Mouse (Mus musculus) C2C12 (cell line): Measurements from ENCODE around the gene Senp1. TPM values are rescaled to one million over a fixed set of nuclear protein-coding genes. Genes with fewer than 3 reads are reported as not detected.

Source experiments
- H3K27me3 ChIP-seq: one replicate; pipeline ENCODE4 v1.6.1; 2011; ENCODE audit not compliant: control insufficient read depth, insufficient read depth, insufficient read length
- H3K36me3 ChIP-seq: one replicate; pipeline ENCODE4 v1.6.1; 2011; ENCODE audit not compliant: control insufficient read depth, insufficient read depth
- H3K4me3 ChIP-seq: one replicate; pipeline ENCODE4 v1.5.1; 2011; ENCODE audit warnings: mild to moderate bottlenecking, control low read depth; ENCODE audit not compliant: poor library complexity, insufficient read depth, severe bottlenecking
- H3K79me2 ChIP-seq: one replicate; pipeline ENCODE4 v1.6.1; 2011; ENCODE audit not compliant: control insufficient read depth, insufficient read depth
- H3K79me3 ChIP-seq: one replicate; pipeline ENCODE4 v1.6.1; 2011; ENCODE audit warnings: low read depth, control low read depth
- H3ac ChIP-seq: one replicate; pipeline ENCODE3; 2011; ENCODE audit warnings: low read depth; ENCODE audit not compliant: control insufficient read depth, insufficient read length
- CEBPB ChIP-seq: IDR thresholded peaks from one replicate; pipeline ENCODE4 v1.6.1; 2011; ENCODE audit warnings: low read depth, mild to moderate bottlenecking, control low read depth, moderate library complexity
- CTCF ChIP-seq: IDR thresholded peaks from one replicate; pipeline ENCODE4 v1.5.1; 2011; ENCODE audit not compliant: control insufficient read depth, insufficient read depth, insufficient read length
- FOSL1 ChIP-seq: IDR thresholded peaks from one replicate; pipeline ENCODE4 v1.8.0; 2011; ENCODE audit warnings: mild to moderate bottlenecking, low read length; ENCODE audit not compliant: poor library complexity, insufficient read depth, severe bottlenecking
- MAX ChIP-seq: IDR thresholded peaks from one replicate; pipeline ENCODE4 v1.6.1; 2011; ENCODE audit warnings: mild to moderate bottlenecking, control low read depth
- MYOD1 ChIP-seq: IDR thresholded peaks from one replicate; pipeline ENCODE4 v1.6.1; 2011; ENCODE audit warnings: low read depth; ENCODE audit not compliant: control insufficient read depth, insufficient read length
- MYOG ChIP-seq: IDR thresholded peaks from one replicate; pipeline ENCODE4 v1.6.1; 2011; ENCODE audit not compliant: control insufficient read depth, insufficient read length; ENCODE audit errors: extremely low read depth
- USF1 ChIP-seq: IDR thresholded peaks from one replicate; pipeline ENCODE4 v1.6.1; 2011; ENCODE audit warnings: low read depth, mild to moderate bottlenecking, control low read depth, moderate library complexity
- polyA plus RNA-seq: library from polyadenylated mRNA; unstranded; fragments of >200 nt; fragmentation: generic; extraction: Trizol; gene quantifications from one replicate; pipeline ENCODE4 v1.2.1, GENCODE M21; 2012; ENCODE audit warnings: missing spikeins

Senp1 gene
- polyA plus RNA-seq, 1 experiment, result 21.7 TPM

DNA sequence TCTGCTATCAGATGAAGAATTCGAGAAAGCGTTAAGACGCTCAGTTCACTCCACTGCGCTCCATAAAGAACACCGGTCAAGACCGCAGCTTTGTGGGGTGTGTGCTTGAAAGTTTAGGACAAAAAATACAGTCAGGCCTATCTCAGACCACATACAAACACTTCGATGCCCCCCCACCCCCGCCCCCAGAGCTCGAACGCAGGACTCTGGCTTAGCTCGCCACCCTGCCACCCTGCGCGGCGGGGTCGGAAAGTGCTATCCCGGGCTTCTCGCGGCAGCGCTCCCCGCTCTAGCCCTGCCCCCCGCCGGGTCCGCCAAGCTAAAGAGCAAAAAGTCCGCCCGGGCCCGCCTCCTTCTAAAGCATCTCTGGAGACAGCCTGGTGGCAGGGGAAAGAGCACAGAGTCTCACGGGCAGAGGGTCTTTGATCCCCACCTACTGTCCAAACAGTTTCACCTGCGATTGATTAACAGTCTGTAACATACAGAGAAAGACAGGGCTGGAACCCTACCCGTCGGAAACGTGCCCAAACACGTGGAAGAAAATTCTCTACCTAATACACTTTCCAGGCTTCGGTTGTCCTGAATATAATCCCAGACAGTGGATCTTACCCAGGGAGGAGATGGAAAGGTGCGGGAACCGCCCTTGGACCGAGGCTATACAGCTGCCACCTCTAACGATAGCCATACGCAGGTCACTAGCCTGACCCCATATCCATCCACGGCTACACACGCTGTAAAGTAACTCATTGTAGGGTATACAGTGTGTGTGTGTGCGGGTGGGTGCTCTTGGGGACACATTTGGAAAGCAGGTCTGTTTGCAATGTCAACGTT is 90.3 kb downstream of the Senp1 start:
- Histone ChIP-seq H3ac (no peak overlapping the region), H3K4me3 (no peak overlapping the region), H3K36me3 (no peaks in the 10 kb centered on the region), H3K79me3 (no peaks in the 10 kb centered on the region), H3K27me3 (peaks cover 94% of the 10 kb centered on the region), H3K79me2 (no peaks in the 10 kb centered on the region)
- TF ChIP-seq CTCF, result no peak
- TF ChIP-seq MYOG, result no peak
- TF ChIP-seq MAX, result no peak

DNA sequence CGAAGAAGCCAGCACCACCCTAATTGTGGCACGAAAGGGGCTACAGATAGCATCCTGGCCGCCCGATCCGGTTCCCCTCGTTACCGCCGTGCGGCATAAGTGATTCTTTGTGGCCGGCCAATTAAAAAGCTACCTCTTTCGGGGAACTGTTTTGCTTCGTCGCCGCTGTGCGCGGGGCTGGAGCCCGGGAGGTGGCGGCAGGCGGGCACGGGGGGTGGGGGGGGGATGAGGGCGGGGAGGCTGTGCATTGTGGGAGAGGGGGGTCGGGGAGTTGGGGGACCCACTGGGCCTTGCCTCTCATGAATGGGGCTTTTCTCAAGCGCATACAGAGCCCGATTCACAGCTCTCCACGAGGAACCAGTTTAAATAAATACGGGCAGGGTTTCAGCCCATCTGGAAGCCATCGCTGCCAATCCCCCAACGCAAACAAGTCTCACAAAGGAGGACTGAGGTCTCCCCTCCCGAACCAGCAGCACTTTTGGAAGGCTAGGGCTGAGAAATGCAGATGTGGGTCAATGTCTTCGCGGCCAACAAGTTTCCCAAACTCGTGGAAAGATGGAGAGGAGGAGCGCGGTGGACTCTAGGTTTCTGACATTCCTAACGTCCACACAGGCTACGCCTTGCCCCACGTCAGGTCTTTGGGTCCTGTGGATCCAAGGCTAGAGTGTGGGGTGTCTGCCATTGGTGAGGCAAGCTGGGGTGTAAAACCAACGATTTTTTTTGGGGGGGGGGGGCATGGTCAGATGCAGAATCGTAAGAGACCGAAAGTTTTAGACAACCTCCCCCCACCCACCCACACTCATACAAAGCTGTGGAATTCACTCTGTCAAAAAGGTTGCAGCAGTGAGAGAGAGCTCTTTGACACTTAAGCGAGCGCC is 91.2 kb downstream of the Senp1 start:
- Histone ChIP-seq H3K79me3 (no peaks in the 10 kb centered on the region), H3K79me2 (no peaks in the 10 kb centered on the region), H3K27me3 (peaks cover 94% of the 10 kb centered on the region), H3K36me3 (no peaks in the 10 kb centered on the region), H3ac (no peak overlapping the region), H3K4me3 (no peak overlapping the region)
- no peak for TF ChIP-seq MYOD1
- TF ChIP-seq USF1, result no peak
- no peak for TF ChIP-seq MAX
- TF ChIP-seq CTCF, result no peak
- no peak for TF ChIP-seq FOSL1

DNA sequence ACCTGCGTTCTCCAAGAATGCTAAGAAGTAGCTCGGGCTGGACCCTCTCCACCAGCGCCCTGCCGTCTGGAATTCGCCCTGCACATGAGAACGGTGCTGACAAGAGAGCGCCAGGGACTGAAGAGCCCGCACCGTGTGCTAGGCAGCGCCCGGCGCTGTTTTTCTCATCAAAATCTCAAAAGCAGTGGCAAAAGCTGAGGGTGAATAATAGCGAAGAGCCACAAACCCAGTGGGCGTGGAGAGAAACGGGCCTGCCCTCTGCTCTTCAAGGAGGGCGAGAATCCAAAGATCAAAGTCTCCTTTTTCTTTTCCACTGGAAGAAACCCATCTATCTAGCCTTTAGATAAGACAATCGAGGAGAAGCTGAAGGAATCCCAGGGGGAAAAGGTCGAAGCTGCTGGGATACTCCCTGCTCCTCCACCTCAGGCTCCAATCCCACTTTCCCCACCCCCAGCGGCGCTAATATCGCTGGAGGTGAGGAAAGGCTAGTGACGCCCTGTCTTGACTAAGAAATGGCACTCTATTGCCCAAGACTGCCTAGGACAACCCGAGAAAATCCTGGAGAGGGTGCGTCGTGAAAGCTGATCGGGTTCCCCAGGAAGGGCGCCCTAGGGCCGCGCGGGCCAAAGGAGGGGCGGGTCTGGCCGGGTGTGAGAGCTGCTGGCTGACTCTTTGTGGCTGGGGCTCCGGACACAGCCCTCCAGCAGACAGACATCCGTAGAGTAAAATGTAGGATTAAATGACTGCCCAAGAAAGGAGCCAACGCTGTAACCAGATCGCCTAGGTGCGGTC is 92.0 kb downstream of the Senp1 start:
- no peaks in the 10 kb centered on the region for H3K79me2 ChIP-seq
- H3ac ChIP-seq, result peak overlapping the region; percentile 25
- H3K36me3 ChIP-seq, result no peaks in the 10 kb centered on the region
- no peak for TF ChIP-seq USF1
- no peak for TF ChIP-seq CEBPB
- no peak for TF ChIP-seq MAX
- TF ChIP-seq MYOG, result no peak
- TF ChIP-seq MYOD1, result no peak
- TF ChIP-seq FOSL1, result no peak
- TF ChIP-seq CTCF, result no peak
- H3K4me3 ChIP-seq, result no peak overlapping the region
- H3K27me3 ChIP-seq, result peaks cover 94% of the 10 kb centered on the region
- H3K79me3 ChIP-seq, result no peaks in the 10 kb centered on the region

DNA sequence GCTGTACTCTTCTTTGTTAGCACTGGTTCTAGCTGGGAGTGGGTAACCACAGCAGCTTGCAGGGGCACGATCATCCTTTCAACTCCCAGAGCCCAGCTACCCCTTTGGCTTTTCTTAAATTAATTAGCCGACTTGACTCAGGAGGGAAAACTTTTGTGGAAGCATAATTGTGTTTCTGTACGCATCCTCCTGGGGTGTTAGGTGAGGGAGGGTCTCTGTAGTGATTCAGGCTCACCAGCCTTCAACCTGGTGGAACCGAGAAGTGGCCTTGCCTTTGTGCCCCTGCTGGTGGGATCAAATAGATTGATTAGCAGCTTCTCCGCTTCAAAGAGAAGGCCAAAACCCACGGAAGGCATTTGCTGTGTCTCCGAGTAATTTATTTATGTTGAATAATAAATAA is 93.6 kb downstream of the Senp1 start:
- TF ChIP-seq FOSL1 (no peak), USF1 (no peak), MYOG (no peak), CEBPB (no peak), CTCF (no peak), MAX (no peak), MYOD1 (no peak)
- Histone ChIP-seq H3K36me3 (no peaks in the 10 kb centered on the region), H3K27me3 (peaks cover 98% of the 10 kb centered on the region), H3K79me3 (no peaks in the 10 kb centered on the region), H3K4me3 (no peak overlapping the region), H3K79me2 (no peaks in the 10 kb centered on the region), H3ac (no peak overlapping the region)

DNA sequence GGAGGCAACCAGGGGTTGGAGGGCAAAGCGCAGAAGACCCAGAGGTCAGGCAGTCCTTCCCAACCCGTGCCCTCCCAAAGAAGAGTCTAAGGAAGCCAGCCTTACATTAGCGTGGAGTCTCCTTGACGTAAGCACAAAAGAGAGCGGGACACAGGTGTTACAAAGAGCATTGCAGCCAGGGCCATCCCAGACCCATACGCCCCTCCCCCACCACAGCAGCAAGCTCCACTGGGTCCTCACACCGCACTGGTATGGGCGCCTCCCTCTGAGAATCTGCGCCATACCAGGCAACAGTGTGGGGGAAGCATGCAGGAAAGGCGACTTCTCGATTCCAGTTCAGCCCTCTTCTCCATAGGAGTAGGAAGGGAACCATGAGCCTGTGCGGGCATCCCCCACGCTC is 94.0 kb downstream of the Senp1 start:
- H3K27me3 ChIP-seq, result peaks cover 98% of the 10 kb centered on the region
- TF ChIP-seq MYOD1 (no peak), CTCF (no peak), CEBPB (no peak), USF1 (no peak), MAX (no peak), FOSL1 (no peak), MYOG (no peak)

More for the DNA sequence above, 94.0 kb downstream of the Senp1 start:
- no peaks in the 10 kb centered on the region for H3K79me3 ChIP-seq
- H3K4me3 ChIP-seq, result no peak overlapping the region
- H3K36me3 ChIP-seq, result no peaks in the 10 kb centered on the region
- H3K79me2 ChIP-seq, result no peaks in the 10 kb centered on the region
- H3ac ChIP-seq, result no peak overlapping the region
